Comparison of ENCODE assay signal across 22 mouse cellular contexts in genomic region chr2:168939941-168940340, GRCm38 (mm10). TPM values are rescaled to one million over a fixed set of nuclear protein-coding genes. Genes with fewer than 3 reads are reported as not detected.
DNase-seq lines count a peak whose midpoint lies in the region; ATAC-seq and TF ChIP-seq lines count a peak whose summit lies in the region.
"Had no signal": no experiment of that assay in that cellular context is flagged by ENCODE, and none has a peak within 500 bp of the region (broad histone marks: within the 10 kb centered on the region; RNA-seq: fewer than 3 reads in every experiment).

No protein-coding gene starts in this region.

- H3K27me3 ChIP-seq in forebrain, embryonic 15.5 days, result no peaks in the 10 kb centered on the region
- no peaks in the 10 kb centered on the region for H3K27me3 ChIP-seq in forebrain, postnatal 0 days (ENCODE audit: insufficient read depth, low read length)
- H3K27me3 ChIP-seq in hindbrain, embryonic 15.5 days, result no peaks in the 10 kb centered on the region
- H3K27me3 ChIP-seq in hindbrain, embryonic 11.5 days (ENCODE audit: control insufficient read depth, insufficient read depth, low read length), result no peaks in the 10 kb centered on the region
- H3K27me3 ChIP-seq: heart, embryonic 12.5 days; heart, embryonic 15.5 days; intestine, embryonic 15.5 days had no signal

- ATAC-seq in forebrain, embryonic 15.5 days (replicated peaks), result no peak
- ATAC-seq in forebrain, postnatal 0 days, result no peak
- ATAC-seq in hindbrain, embryonic 15.5 days (ENCODE audit: low FRiP score, low read depth), result no peak
- no peak for ATAC-seq in hindbrain, embryonic 11.5 days (ENCODE audit: low FRiP score)
- ATAC-seq: activated CD4-positive, CD25-positive, alpha-beta regulatory T cell, adult 4 months; intestine, embryonic 15.5 days had no signal

- H3K9me3 ChIP-seq in forebrain, embryonic 15.5 days, result no peaks in the 10 kb centered on the region
- H3K9me3 ChIP-seq in forebrain, postnatal 0 days (ENCODE audit: low read length), result no peaks in the 10 kb centered on the region
- H3K9me3 ChIP-seq in hindbrain, embryonic 15.5 days, result no peaks in the 10 kb centered on the region
- no peaks in the 10 kb centered on the region for H3K9me3 ChIP-seq in hindbrain, embryonic 11.5 days (ENCODE audit: control insufficient read depth, low read length)
- H3K9me3 ChIP-seq: heart, embryonic 12.5 days; heart, embryonic 15.5 days; hindbrain, embryonic 10.5 days; intestine, embryonic 15.5 days had no signal

- peak overlapping the region; percentile 70 for H3K27ac ChIP-seq in forebrain, embryonic 15.5 days (replicated peaks)
- no peak overlapping the region for H3K27ac ChIP-seq in forebrain, postnatal 0 days (ENCODE audit: low read depth, low read length)
- H3K27ac ChIP-seq in hindbrain, embryonic 15.5 days (replicated peaks), result peak overlapping the region; percentile 29; the same call in 1 of the 2 replicates
- H3K27ac ChIP-seq in hindbrain, embryonic 11.5 days (ENCODE audit: low read depth, low read length), result no peak overlapping the region
- H3K27ac ChIP-seq: heart, embryonic 15.5 days; hindbrain, embryonic 10.5 days; intestine, embryonic 15.5 days had no signal

- DNase-seq in cerebellum, postnatal 10 days, result peak; percentile 57 to 64
- no peak for DNase-seq in cerebellum, adult 11 months
- DNase-seq in forebrain, postnatal 0 days, result no peak
- no peak for DNase-seq in hindbrain, embryonic 11.5 days (ENCODE audit: low spot score)
- DNase-seq in brain, embryonic 14.5 days (ENCODE audit: low read depth), result peak; percentile 54
- DNase-seq: adrenal gland, adult 8-10 months; adrenal gland, postnatal 36 days; cerebellum, adult 11-12 months; cerebellum, adult 8-10 months; gastrocnemius, postnatal 25 days; heart, adult 18-20 months; heart, postnatal 10 days; heart, postnatal 36 days; kidney, adult 11 months; kidney, adult 8-10 months had no signal

- H3K4me3 ChIP-seq in forebrain, embryonic 15.5 days, result no peak overlapping the region
- H3K4me3 ChIP-seq in forebrain, postnatal 0 days (ENCODE audit: low read depth, low read length), result no peak overlapping the region
- no peak overlapping the region for H3K4me3 ChIP-seq in hindbrain, embryonic 15.5 days
- no peak overlapping the region for H3K4me3 ChIP-seq in hindbrain, embryonic 11.5 days (ENCODE audit: low read depth, low read length)
- H3K4me3 ChIP-seq: heart, embryonic 12.5 days; heart, embryonic 15.5 days; hindbrain, embryonic 10.5 days; intestine, embryonic 15.5 days had no signal

- no peak for TF ChIP-seq CTCF in forebrain, postnatal 0 days (IDR thresholded peaks at IDR 0.05; ENCODE audit: low read depth)
- no peak for TF ChIP-seq CTCF in brain, embryonic 14.5 days (IDR thresholded peaks at IDR 0.05; ENCODE audit: borderline replicate concordance, extremely low read depth, insufficient read depth, insufficient read length)

- WGBS in forebrain, embryonic 15.5 days, result 68% methylated on average over 8 of the region's 8 CpGs
- 72% methylated on average over 8 of the region's 8 CpGs for WGBS in forebrain, postnatal 0 days
- 89% methylated on average over 8 of the region's 8 CpGs for WGBS in hindbrain, embryonic 15.5 days
- WGBS in hindbrain, embryonic 11.5 days, result 94% methylated on average over 8 of the region's 8 CpGs

- TF ChIP-seq POLR2A in brain, embryonic 14.5 days (IDR thresholded peaks at IDR 0.05; ENCODE audit: borderline replicate concordance, extremely low read depth, insufficient read depth, insufficient read length, poor library complexity, severe bottlenecking), result no peak

- H3K9ac ChIP-seq in forebrain, embryonic 15.5 days (replicated peaks), result no peak overlapping the region
- H3K9ac ChIP-seq in forebrain, postnatal 0 days, result no peak overlapping the region
- H3K9ac ChIP-seq in hindbrain, embryonic 15.5 days, result no peak overlapping the region
- no peak overlapping the region for H3K9ac ChIP-seq in hindbrain, embryonic 11.5 days (ENCODE audit: low read depth, low read length)
- H3K9ac ChIP-seq: heart, embryonic 12.5 days; heart, embryonic 15.5 days; intestine, embryonic 15.5 days had no signal

- peaks cover 9% of the 10 kb centered on the region for H3K4me1 ChIP-seq in forebrain, embryonic 15.5 days
- H3K4me1 ChIP-seq in forebrain, postnatal 0 days (ENCODE audit: insufficient read depth), result no peaks in the 10 kb centered on the region
- no peaks in the 10 kb centered on the region for H3K4me1 ChIP-seq in hindbrain, embryonic 15.5 days (replicated peaks)
- H3K4me1 ChIP-seq in hindbrain, embryonic 11.5 days (replicated peaks; ENCODE audit: control insufficient read depth, insufficient read depth, low read length), result no peaks in the 10 kb centered on the region
- H3K4me1 ChIP-seq: heart, embryonic 12.5 days; heart, embryonic 15.5 days; hindbrain, embryonic 10.5 days; intestine, embryonic 15.5 days had no signal

- H3K36me3 ChIP-seq in forebrain, embryonic 15.5 days, result peaks cover 42% of the 10 kb centered on the region
- peaks cover 48% of the 10 kb centered on the region for H3K36me3 ChIP-seq in forebrain, postnatal 0 days (ENCODE audit: insufficient read depth)
- H3K36me3 ChIP-seq in hindbrain, embryonic 15.5 days, result peaks cover 57% of the 10 kb centered on the region
- H3K36me3 ChIP-seq in hindbrain, embryonic 11.5 days (ENCODE audit: control insufficient read depth, insufficient read depth, low read length), result 0 out of 2 replicates have a peak, but pooled peaks cover 6% of the 10 kb centered on the region

- H3K4me2 ChIP-seq in forebrain, embryonic 15.5 days (replicated peaks), result no peak overlapping the region
- H3K4me2 ChIP-seq in forebrain, postnatal 0 days (ENCODE audit: low read depth), result no peak overlapping the region
- H3K4me2 ChIP-seq in hindbrain, embryonic 15.5 days, result no peak overlapping the region
- no peak overlapping the region for H3K4me2 ChIP-seq in hindbrain, embryonic 11.5 days (replicated peaks; ENCODE audit: low read depth, low read length)
- H3K4me2 ChIP-seq: heart, embryonic 12.5 days; heart, embryonic 15.5 days; intestine, embryonic 15.5 days had no signal

RNA-seq across cellular contexts. Expression of gene Zfp64, which starts 15.4 kb away (rescaled TPM):
- polyA plus RNA-seq in forebrain, embryonic 15.5 days (2015; fragmentation: Nextera tagmentation; extraction: Ambion mirVana), result 30.5 and 31.6 TPM in 2 replicates
- 26.0 and 32.3 TPM in 2 replicates for total RNA-seq in forebrain, postnatal 0 days (2014; rRNA removed)
- 27.6 and 29.6 TPM in 2 replicates for polyA plus RNA-seq in forebrain, postnatal 0 days (2015; fragmentation: Nextera tagmentation; extraction: Ambion mirVana)
- polyA plus RNA-seq in hindbrain, embryonic 15.5 days (2015; fragmentation: Nextera tagmentation; extraction: Ambion mirVana), result 30.9 and 34.8 TPM in 2 replicates
- polyA plus RNA-seq in hindbrain, embryonic 11.5 days (2014; fragmentation: Nextera tagmentation; extraction: Ambion mirVana), result 34.7 and 37.4 TPM in 2 replicates
- 34.7 and 37.9 TPM in 2 replicates for polyA plus RNA-seq in brain, embryonic 14.5 days (2012; rRNA removed)

Comparison
In these comparisons a context has a peak if more than half of its experiments do, and no peak if none do; other contexts are left out.
1. DNase-seq: peak in cerebellum, postnatal 10 days (2 of 2) and brain, embryonic 14.5 days (single experiment); none in cerebellum, adult 11 months (single experiment), forebrain, postnatal 0 days (single experiment) and hindbrain, embryonic 11.5 days (single experiment).
2. H3K27ac ChIP-seq: peak in forebrain, embryonic 15.5 days (single experiment) and hindbrain, embryonic 15.5 days (single experiment); none in forebrain, postnatal 0 days (single experiment) and hindbrain, embryonic 11.5 days (single experiment).